Mouse (Mus musculus) limb, embryonic 12.5 days (tissue): ENCODE data around the gene Entpd4b. TPM values are rescaled to one million over a fixed set of nuclear protein-coding genes. Genes with fewer than 3 reads are reported as not detected.
"Not testable (repeated sequence)": the region's sequence is repeated elsewhere in the genome, so short reads cannot be mapped to it uniquely, and the experiment has no call there.

Source experiments
- ATAC-seq: fragments of 200-750 bp; cut with Nextera tagmentation; 2 replicates; pipeline ENCODE4 v1.8.0; 2017; ENCODE audit warnings: low read depth, moderate TSS enrichment; ENCODE audit not compliant: insufficient number of reproducible peaks, insufficient read depth, low FRiP score, low TSS enrichment
- H3K27ac ChIP-seq: fragments of 300-500 bp; sonication (generic); 2 replicates; pipeline ENCODE4 v1.5.1; 2016; ENCODE audit warnings: mild to moderate bottlenecking, moderate library complexity
- H3K27me3 ChIP-seq: fragments of 300-500 bp; sonication (generic); 2 replicates; pipeline ENCODE4 v1.6.1; 2016; ENCODE audit warnings: mild to moderate bottlenecking, moderate library complexity
- H3K36me3 ChIP-seq: fragments of 300-500 bp; sonication (generic); 2 replicates; pipeline ENCODE4 v1.6.1; 2016; ENCODE audit warnings: mild to moderate bottlenecking, moderate library complexity
- H3K4me1 ChIP-seq: fragments of 300-500 bp; sonication (generic); replicated peaks from 2 replicates; pipeline ENCODE4 v1.6.1; 2016
- H3K4me2 ChIP-seq: fragments of 300-500 bp; sonication (generic); 2 replicates; pipeline ENCODE4 v1.6.1; 2016; ENCODE audit warnings: mild to moderate bottlenecking, moderate library complexity
- H3K4me3 ChIP-seq: fragments of 300-500 bp; sonication (generic); replicated peaks from 2 replicates; pipeline ENCODE4 v1.5.1; 2016; ENCODE audit warnings: mild to moderate bottlenecking
- H3K9ac ChIP-seq: fragments of 300-500 bp; sonication (generic); replicated peaks from 2 replicates; pipeline ENCODE4 v1.6.1; 2016; ENCODE audit warnings: mild to moderate bottlenecking, moderate library complexity
- H3K9me3 ChIP-seq: fragments of 300-500 bp; sonication (generic); 2 replicates; pipeline ENCODE4 v1.6.1; 2016; ENCODE audit warnings: mild to moderate bottlenecking, moderate library complexity
- WGBS: fragments of 180-500 bp; shearing (Covaris S2); methylation state at CpG from one replicate; pipeline ENCODE4 v1.1.7; 2016; 5-methylcytosine and 5-hydroxymethylcytosine counted together
- polyA plus RNA-seq: library from polyadenylated mRNA; unstranded; fragments of >200 nt; fragmentation: Nextera tagmentation; extraction: Ambion mirVana; gene quantifications from 2 replicates; pipeline ENCODE4 v1.2.1, GENCODE M21; 2016

Entpd4b gene
- 10.8 and 11.4 TPM in 2 replicates for polyA plus RNA-seq

DNA sequence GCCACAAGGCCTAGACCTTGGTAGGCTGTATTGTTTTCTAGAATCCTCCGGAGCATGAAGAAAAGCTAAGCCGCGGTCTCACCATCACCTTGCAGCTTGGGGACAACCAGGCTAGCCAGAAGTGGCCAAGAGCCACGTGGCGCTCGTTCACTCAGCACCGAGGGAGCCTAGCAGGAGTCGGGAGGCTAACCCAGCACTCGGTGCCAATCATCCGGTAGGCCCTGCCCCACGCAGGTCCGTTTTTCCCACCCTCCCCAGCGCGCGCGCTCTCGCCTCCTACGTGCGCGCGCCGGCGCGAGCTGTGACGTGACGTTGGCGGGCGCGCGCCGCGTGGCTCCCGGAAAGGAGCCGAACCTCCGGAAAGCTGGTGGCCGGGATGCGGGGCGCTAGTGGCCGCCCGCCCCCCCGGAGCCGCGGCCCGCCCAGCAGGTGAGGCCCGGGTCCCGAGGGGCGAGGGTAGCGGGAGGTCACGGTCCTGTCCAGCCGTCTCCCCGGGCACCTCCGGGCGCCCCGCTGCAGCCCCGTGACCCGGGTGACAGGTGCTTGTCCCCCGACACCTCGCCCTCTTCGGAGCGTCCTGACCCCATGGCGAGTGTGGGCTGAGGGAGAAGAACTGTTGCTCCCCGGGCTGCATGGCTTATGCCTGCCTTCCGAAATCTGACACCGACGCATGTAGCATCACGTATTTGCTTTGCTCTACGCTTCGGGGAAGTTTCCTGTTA is at the start of gene Entpd4b:
Gene Entpd4b, plus strand, starts transcription at position 315 of the 722 bp plus-strand sequence.
- not testable (repeated sequence) for H3K9me3 ChIP-seq, H3K36me3 ChIP-seq, H3K27ac ChIP-seq, H3K4me1 ChIP-seq, H3K9ac ChIP-seq, H3K27me3 ChIP-seq, H3K4me2 ChIP-seq, H3K4me3 ChIP-seq
- ATAC-seq, result peak; percentile 89
- WGBS, result no CpG with 5 or more reads among the region's 68 CpGs

GRCm38 (mm10) chr14:69507000-69507399 is 48.2 kb upstream of the Entpd4b start:
- not testable (repeated sequence) for H3K27ac ChIP-seq

GRCm38 (mm10) chr14:69512449-69512848 is 42.8 kb upstream of the Entpd4b start, which contains the start of gene Gm27179:
Gene Gm27179 (minus strand): TSS chr14:69512549.
- H3K27ac ChIP-seq, H3K4me3 ChIP-seq: not testable (repeated sequence)
- WGBS, result no CpG with 5 or more reads among the region's 2 CpGs

More at GRCm38 (mm10) chr14:69507000-69507399, 48.2 kb upstream of the Entpd4b start:
- not testable (repeated sequence) for H3K4me1 ChIP-seq, H3K36me3 ChIP-seq, H3K27me3 ChIP-seq, H3K9me3 ChIP-seq, ATAC-seq, H3K9ac ChIP-seq, H3K4me2 ChIP-seq, H3K4me3 ChIP-seq
- no CpG with 5 or more reads among the region's 1 CpGs for WGBS

DNA sequence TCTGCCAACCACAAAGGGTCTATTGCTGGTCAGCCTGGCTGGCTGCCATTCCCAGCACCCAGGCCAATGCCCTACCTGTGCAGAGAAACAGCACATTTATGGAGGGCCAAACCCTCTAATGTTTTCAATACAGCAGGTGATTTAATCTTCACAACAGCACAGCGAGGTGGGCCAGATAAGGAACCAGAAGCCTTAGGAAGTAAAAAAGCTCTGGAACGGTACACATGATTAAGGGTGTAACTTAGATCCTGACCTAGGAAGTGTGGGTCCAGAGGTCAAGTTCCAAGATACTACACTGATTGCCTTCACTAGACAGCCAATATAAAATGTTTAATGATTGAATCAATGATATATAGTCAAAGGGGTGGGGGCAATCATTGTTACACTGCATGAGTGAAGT is 34.4 kb upstream of the Entpd4b start:
- H3K9ac ChIP-seq, H3K4me1 ChIP-seq, H3K4me3 ChIP-seq, ATAC-seq, H3K27me3 ChIP-seq, H3K4me2 ChIP-seq, H3K27ac ChIP-seq, H3K9me3 ChIP-seq, H3K36me3 ChIP-seq: not testable (repeated sequence)
- WGBS, result no CpG with 5 or more reads among the region's 2 CpGs

More at GRCm38 (mm10) chr14:69512449-69512848, 42.8 kb upstream of the Entpd4b start, which contains the start of gene Gm27179:
- not testable (repeated sequence) for H3K27me3 ChIP-seq, ATAC-seq, H3K9me3 ChIP-seq, H3K4me1 ChIP-seq, H3K36me3 ChIP-seq, H3K4me2 ChIP-seq, H3K9ac ChIP-seq

GRCm38 (mm10) chr14:69523001-69523400 is 32.2 kb upstream of the Entpd4b start:
- not testable (repeated sequence) for H3K27me3 ChIP-seq, H3K4me3 ChIP-seq, H3K9me3 ChIP-seq, ATAC-seq, H3K4me2 ChIP-seq, H3K27ac ChIP-seq, H3K4me1 ChIP-seq, H3K9ac ChIP-seq, H3K36me3 ChIP-seq
- no CpG with 5 or more reads among the region's 1 CpGs for WGBS

DNA sequence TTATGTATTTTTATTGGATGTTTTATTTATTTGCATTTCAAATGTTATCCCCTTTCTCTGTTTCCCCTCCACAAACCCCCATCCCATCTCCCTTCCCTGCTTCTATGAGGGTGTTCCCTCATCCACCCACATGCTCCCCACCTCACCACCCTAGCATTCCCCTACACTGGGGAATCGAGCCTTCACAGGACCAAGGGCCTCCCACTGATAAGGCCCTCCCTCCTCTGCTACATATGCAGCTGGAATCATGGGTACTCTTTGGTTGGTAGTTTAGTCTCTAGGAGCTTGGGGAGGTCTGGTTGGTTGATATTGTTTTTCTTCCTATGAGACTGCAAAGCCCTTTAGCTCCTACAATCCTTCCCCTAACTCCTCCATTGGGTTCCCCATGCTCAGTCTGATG is 29.0 kb upstream of the Entpd4b start:
- WGBS, result no CpG with 5 or more reads among the region's 1 CpGs
- not testable (repeated sequence) for H3K4me2 ChIP-seq, H3K4me1 ChIP-seq, ATAC-seq, H3K27ac ChIP-seq, H3K9me3 ChIP-seq, H3K9ac ChIP-seq, H3K4me3 ChIP-seq, H3K36me3 ChIP-seq, H3K27me3 ChIP-seq

DNA sequence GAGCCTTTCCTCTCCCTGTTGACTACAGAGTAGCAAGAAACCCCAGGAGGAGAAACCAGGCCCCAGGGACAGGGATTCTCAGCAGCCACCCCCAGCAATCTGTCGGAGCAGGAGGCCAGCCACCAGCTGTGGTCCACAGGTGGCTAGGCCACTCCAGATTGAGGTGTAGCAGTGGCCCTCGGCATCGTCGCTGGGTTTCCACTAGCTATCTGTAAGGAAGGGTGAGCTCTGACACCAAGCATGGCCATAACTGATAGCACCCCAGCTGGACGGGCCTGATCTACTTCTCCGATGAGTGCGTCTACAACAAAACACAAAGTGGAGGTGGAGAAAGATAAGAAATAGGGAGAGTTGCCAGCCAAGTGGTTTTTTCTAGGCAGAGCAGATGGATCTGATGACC is 18.7 kb upstream of the Entpd4b start:
- H3K36me3 ChIP-seq, H3K4me1 ChIP-seq, H3K4me3 ChIP-seq, H3K27me3 ChIP-seq, H3K4me2 ChIP-seq, H3K9me3 ChIP-seq, H3K27ac ChIP-seq, H3K9ac ChIP-seq, ATAC-seq: not testable (repeated sequence)
- WGBS, result no CpG with 5 or more reads among the region's 7 CpGs

GRCm38 (mm10) chr14:69540113-69540512 is 15.1 kb upstream of the Entpd4b start:
- not testable (repeated sequence) for H3K4me2 ChIP-seq, H3K36me3 ChIP-seq, H3K9ac ChIP-seq, H3K4me3 ChIP-seq, H3K27ac ChIP-seq, ATAC-seq, H3K4me1 ChIP-seq, H3K9me3 ChIP-seq, H3K27me3 ChIP-seq
- no CpG with 5 or more reads among the region's 5 CpGs for WGBS

DNA sequence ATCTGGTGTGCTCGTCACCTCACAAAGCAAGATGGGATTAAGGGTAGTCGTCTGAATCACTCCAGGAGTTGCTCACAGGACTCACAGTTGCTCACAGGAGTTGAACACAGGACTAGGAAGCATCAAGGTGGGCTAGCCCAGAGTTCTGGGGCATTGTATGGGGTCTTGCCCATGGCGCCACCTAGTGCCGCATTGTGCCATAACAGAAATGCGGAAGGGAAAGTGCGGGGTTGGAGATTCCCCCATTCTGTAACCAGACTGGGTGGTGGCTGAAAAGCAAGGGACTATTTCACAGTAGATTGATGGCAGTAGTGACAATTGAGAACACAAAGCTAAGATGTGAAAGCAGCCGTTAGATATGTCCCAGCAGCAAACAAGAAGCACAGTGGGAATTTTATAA is 12.5 kb upstream of the Entpd4b start:
- WGBS, result no CpG with 5 or more reads among the region's 7 CpGs
- not testable (repeated sequence) for H3K4me1 ChIP-seq, H3K27ac ChIP-seq, H3K4me2 ChIP-seq, H3K36me3 ChIP-seq, H3K9ac ChIP-seq, H3K9me3 ChIP-seq, H3K4me3 ChIP-seq, ATAC-seq, H3K27me3 ChIP-seq

- H3K4me3 ChIP-seq, H3K27ac ChIP-seq, ATAC-seq, H3K27me3 ChIP-seq, H3K4me2 ChIP-seq, H3K36me3 ChIP-seq, H3K9me3 ChIP-seq, H3K4me1 ChIP-seq, H3K9ac ChIP-seq: not testable (repeated sequence)
- no CpG with 5 or more reads among the region's 7 CpGs for WGBS
Measured at GRCm38 (mm10) chr14:69544033-69544432, 11.2 kb upstream of the Entpd4b start.

- not testable (repeated sequence) for H3K27ac ChIP-seq, H3K4me1 ChIP-seq, ATAC-seq
Measured at GRCm38 (mm10) chr14:69545052-69545451, 10.2 kb upstream of the Entpd4b start.

GRCm38 (mm10) chr14:69547310-69547709 is 7.9 kb upstream of the Entpd4b start:
- not testable (repeated sequence) for H3K4me1 ChIP-seq, H3K9me3 ChIP-seq, H3K27me3 ChIP-seq, H3K4me2 ChIP-seq, H3K4me3 ChIP-seq, H3K36me3 ChIP-seq, H3K27ac ChIP-seq, H3K9ac ChIP-seq, ATAC-seq
- no CpG with 5 or more reads among the region's 4 CpGs for WGBS

More at GRCm38 (mm10) chr14:69545052-69545451, 10.2 kb upstream of the Entpd4b start:
- H3K9me3 ChIP-seq, H3K27me3 ChIP-seq, H3K36me3 ChIP-seq, H3K9ac ChIP-seq, H3K4me2 ChIP-seq, H3K4me3 ChIP-seq: not testable (repeated sequence)
- WGBS, result no CpG with 5 or more reads among the region's 2 CpGs
